Mouse (Mus musculus) kidney, postnatal 10 days (tissue): Measurements from ENCODE around the gene Tln2.

Source experiments
- DNase-seq: peaks from one replicate; pipeline ENCODE4 v3.0.0; 2021; ENCODE audit warnings: mixed read lengths

The Tln2 gene

DNA sequence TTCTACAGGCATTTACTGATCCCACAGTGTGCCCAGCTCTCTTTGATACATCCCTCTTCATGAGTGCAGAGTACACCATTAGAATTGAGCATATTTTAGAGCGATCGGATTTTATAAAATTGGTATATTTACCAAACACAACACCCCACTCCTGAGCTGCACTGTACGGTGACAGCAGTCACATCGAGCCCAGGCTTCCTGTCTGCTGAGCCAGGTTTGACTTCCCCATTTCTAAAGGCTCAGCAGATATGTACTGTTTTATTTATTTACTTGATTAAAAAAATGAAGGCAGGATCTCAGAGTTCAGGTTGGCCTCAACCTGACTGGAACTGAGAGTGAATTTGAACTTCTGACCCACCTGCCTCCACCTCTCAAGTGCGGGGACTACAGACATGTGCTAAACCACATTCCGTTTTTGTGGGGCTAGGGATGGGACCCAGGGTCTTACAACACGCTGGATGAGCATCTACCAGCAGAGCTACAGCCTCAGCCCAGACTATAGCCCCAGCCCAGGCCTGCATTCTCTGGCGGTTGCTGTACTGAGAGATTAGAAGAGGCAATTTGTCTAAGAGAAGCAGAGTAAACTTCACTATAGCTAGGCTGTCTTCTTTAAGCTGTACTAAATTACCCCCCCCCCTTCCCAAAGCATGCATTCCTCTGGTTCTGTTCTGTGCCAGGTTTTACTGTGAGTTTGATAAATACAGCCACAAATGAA is 292.1 kb downstream of the Tln2 start:
- DNase-seq, result no peak

GRCm38 (mm10) chr9:67265513-67265912 is 294.0 kb downstream of the Tln2 start:
- DNase-seq, result peak; percentile 19

DNA sequence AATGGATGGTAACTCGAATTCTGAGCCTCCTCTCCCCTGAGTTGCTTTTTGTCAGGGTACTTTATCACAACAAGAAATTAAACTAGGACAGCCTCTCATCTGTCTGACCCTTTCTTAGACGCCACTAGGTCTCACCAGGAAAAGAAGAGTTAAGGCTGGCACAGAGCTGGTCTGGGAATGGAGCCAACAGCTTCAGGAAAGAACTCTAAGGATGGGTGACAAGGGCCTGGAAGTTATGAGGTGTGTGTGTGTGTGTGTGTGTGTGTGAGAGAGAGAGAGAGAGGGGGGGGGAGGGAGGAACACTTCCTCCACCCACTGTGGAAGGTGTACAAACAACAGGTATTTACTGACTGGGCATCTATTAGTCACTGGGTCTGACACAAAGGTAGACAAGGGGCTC is 294.6 kb downstream of the Tln2 start:
- DNase-seq, result peak; percentile 75

- peak; percentile 43 for DNase-seq
Observed at GRCm38 (mm10) chr9:67260835-67261599, 298.5 kb downstream of the Tln2 start.

GRCm38 (mm10) chr9:67250141-67250540 is 309.4 kb downstream of the Tln2 start:
- no peak for DNase-seq

DNA sequence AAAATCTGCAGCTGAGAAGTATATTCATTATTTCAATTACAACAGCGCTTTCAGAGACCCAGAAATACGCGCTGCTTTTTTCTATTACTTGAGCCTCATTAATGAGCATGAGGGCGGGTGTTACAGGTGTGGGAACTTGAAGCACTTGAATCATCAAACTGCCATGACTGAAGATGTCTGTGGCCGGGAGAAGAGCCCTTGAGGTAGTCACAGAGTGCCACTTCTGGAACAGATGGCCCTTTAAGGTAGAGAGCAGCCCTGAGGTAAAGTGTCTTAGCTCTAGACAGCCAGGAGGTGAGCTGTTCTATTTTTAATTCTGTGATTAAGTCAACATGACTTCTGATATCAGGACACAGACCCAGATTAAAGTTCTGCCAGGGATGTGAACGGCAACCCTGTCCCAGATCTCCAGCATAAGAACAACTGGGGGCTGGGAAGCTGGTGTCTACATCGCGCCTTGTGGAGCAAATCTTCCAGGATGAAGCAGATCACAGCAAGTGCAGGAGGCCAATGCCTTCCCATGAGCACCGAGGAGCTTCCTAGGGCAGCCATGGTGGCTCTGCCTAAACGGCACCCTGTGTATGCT is 312.0 kb downstream of the Tln2 start:
- DNase-seq, result no peak

DNA sequence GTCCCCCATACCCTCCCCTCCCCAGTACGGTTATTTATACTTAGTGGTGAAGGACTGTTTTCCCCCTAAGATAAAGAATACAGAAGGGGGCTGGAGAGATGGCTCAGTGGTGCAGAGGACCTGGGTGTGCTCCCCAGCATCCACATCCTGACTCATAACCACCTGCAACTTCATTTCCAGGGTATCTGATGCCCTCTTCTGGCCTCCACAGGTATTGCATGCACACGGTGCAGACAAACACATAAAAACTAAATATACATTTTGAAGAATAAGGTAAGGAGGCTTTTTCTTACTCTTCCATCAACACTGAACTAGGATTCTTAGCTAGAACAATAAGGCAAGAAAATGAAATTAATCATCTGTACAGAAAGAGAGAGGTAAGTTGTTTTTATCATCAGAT is 314.2 kb downstream of the Tln2 start:
- no peak for DNase-seq

DNA sequence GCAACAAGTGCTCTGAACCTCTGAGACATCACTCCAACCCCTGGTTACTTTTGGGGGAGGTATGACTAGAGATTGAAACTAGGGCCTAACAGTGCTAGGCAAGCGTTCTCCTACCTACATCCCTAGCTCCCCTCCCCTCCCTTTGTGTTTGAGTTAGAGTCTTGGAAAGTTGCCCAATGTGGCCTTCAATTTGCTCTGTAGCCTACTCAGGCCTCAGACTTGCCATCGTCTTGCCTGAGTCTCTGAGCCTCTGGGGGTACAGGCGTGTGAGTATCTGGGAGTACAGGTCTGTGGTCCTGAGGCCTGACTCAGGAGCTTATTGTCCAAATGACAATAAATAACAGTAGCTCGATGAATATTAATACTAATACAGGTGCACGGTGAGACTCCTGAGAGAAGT is 317.8 kb downstream of the Tln2 start:
- no peak for DNase-seq

- peak; percentile 86 for DNase-seq
Observed at GRCm38 (mm10) chr9:67240456-67240855, 319.0 kb downstream of the Tln2 start.

DNA sequence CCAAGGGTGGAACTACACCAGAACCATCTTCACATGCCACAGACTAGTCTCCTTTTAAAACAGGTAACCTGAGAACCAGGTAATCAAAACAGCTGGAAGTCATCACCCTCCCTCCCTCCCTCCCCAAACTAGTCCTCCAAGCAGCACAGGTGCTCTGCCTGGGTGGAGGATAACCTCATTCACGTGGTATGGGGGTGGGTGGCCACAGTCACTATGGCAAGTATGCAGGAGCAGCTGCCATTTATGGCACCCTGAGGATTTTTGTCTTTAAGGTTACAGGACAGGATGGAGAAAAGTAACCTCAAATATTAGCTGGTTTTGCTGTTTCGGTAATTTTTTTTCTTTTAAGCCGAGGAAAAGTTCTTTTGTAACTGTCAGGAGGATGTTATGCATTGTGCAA is 322.5 kb downstream of the Tln2 start:
- DNase-seq, result no peak

DNA sequence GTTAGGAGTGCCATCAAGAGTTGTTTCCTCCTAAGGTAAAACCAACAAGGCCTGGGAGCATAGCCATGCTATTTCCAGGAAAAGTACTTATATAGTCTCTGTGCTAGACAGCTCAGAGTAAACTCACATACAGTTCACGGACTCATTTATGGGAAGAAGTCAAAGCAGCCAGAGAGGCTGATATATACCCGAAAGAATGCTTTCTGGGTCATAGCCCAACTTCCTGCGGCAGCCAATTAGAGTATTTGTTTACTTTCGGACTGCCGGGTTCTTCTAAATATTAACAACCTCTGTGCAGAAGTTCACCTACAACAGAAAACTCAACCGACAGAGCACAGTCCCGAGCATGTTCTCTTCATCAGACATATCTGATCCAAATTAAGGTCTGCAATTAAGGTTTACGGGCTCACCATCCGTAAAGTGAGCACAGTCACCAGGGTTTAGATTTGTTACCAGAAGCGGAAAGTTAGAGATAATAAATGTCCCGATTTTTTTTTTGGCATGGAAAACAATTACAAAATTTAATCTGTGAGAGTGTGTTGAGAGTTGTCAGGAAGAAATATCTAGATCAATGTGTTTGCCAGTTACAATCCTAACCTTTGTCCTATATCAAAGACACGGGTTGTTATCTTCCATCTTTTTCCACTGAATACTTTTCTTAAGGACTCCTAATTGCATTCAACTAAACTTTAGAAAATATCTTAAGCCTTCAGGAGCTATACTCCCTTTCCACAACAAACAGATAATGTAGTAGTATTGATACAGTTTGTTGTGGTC is 323.9 kb downstream of the Tln2 start:
- peak; percentile 31 for DNase-seq

GRCm38 (mm10) chr9:67229033-67229432 is 330.5 kb downstream of the Tln2 start:
- DNase-seq, result no peak

DNA sequence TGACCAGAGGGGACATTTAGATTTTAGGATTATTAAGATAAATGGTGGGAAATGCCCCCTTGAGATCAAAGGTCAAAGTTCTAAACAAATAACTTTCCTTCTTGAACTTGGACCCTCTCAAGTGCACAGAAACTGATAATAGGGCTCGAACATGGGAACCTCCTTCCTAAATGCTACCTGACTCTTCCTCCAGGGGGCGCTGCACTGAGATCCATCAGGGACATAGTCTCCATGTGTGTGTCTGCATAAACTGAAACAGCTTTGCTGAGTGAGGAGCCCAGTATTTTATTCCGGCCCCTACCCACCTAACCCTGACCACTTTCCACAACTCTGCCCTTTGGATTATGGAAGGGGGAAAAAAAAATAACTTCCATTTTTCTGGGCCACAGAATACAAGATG is 339.1 kb downstream of the Tln2 start:
- DNase-seq, result peak; percentile 51

GRCm38 (mm10) chr9:67218001-67218400 is 341.5 kb downstream of the Tln2 start:
- DNase-seq, result no peak

DNA sequence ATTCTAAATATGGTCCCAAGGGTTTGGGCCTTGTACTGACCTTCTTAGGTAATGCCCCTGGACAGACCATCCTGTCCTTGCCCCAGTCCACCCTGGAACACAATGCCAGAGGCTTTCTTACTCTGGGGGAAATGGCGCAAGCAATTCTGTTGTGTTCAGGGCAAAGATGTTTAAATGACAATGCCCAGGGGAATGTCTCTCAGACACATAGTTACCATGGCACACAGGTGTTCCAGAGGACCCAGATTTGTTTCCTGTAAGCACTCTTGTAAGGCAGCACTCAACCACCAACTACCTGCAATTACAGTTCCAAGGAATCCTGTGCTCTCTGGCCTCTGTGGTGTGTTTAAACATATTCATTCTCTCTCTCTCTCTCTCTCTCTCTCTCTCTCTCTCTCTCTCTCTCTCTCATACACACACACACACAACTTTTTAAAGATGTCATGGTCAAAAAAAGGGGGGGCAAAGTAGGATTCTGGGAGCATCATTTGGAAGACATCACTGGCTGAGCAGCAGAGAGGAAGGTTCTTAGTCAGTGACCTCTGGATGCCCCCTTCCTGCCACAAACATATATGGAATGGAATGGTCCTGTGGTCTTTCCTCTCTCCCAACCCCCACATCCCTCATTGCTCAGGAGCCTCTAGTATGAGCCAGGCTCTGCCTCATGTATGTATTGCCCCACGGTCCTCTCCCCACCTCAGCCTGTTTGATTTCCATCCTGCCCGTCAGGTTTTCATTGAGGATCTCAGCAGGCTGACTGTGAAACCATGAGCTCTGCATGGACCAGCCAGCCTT is 345.1 kb downstream of the Tln2 start:
- DNase-seq, result no peak

DNA sequence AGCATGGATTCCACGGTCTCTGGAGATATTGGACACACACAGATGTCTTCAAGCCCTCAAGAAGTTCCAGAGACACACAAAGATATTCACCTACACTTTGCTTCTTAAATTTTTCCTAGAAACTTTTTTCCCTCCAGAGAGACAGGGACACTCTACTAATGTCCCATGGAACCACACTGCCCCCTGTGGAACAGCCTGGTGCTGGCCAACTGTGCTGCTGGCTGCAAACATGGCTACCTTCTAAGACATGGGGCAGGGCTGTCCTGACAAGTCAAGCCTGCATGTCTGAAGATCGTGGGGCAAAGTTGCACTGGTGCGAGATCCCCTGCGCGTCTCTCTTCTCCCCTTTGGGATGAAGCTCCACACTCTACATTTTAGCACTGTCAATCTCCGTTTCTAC is 346.2 kb downstream of the Tln2 start:
- DNase-seq, result peak; percentile 94

- DNase-seq, result no peak
Observed at GRCm38 (mm10) chr9:67211220-67211619, 348.3 kb downstream of the Tln2 start.

DNA sequence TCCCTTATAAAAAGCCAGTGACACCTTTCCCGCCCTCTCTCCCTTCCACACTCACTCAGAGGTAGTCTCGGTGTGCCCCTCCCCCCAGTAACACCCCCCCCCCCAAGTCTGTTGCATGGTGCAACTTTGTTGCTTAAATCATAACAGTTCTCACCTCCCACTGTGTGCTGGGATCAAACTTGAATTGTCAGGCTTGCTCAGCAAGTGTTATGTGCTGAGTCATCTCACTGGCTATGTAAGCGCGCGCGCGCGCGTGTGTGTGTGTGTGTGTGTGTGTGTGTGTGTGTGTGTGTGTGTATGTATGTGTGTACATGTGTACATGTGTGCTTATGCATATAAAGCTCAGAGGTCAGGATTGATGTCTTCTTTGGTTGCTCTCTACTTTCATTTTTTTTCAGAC is 350.1 kb downstream of the Tln2 start:
- no peak for DNase-seq

GRCm38 (mm10) chr9:67208420-67208819 is 351.1 kb downstream of the Tln2 start:
- DNase-seq, result peak; percentile 33

- DNase-seq, result peak; percentile 21
Observed at GRCm38 (mm10) chr9:67205175-67205574, 354.3 kb downstream of the Tln2 start.

DNA sequence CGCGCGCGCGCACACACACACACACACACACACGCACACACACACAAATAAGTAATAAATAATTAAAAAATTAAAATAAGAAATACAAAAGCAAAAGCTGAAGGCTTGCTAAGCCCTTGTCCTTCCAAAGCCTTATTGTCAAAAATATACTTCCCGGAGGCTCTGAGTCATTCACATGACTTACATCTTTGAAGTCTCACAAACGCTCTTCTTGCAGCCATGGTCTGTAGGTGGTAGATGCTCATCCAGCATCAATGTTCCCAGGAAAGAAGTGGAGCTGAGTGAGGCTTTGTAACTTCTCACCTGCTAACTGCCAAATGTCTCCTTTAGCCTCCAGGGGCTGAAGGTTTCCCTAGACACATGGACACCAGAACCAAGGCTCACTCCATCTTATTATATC is 362.9 kb downstream of the Tln2 start:
- DNase-seq, result no peak

GRCm38 (mm10) chr9:67195306-67195705 is 364.2 kb downstream of the Tln2 start:
- no peak for DNase-seq
